Mouse (Mus musculus) ES-Bruce4 (cell line): ENCODE data around the gene Ttc7b.

ENCODE experiments used
- CTCF ChIP-seq: IDR thresholded peaks from one replicate; pipeline ENCODE4 v1.8.1; 2011; ENCODE audit warnings: low read depth, low read length
- POLR2A ChIP-seq: IDR thresholded peaks from one replicate; pipeline ENCODE4 v1.8.1; 2011; ENCODE audit warnings: low read length; ENCODE audit not compliant: insufficient read depth

DNA sequence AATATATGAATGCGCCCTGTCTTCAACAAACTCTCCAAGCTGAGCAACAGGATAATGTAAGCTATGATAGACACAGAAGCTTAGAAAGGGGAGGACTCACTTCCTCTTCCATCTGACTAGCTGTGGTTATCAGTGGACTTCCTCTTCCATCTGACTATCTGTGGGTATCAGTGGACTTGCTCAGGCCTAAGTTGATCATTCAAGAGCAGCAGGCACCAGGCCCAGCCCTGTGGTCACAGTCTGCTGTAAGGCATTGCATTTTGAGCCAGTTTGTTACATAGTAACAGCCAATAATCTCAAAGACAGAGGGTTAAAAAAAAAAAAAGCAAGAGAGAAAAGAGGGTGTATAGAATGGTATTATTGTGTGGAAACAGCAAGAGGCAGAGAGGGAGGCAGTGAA lies 15.1 kb downstream of the Ttc7b start:
- TF ChIP-seq POLR2A (no peak), CTCF (no peak)
